In genomic region chr2:148603951-148604350, GRCm38 (mm10) we compare ENCODE assay signal across 20 mouse cellular contexts.
A peak's percentile ranks its signal among the peaks of the same experiment; 100 is the strongest.
DNase-seq lines count a peak whose midpoint lies in the region; ATAC-seq lines count a peak whose summit lies in the region.
"Had no signal": no experiment of that assay in that cellular context is flagged by ENCODE, and none has a peak within 500 bp of the region (broad histone marks: within the 10 kb centered on the region; RNA-seq: fewer than 3 reads in every experiment).

No protein-coding gene starts in this region.

- WGBS in limb, embryonic 15.5 days: 52% methylated on average over 2 of the region's 2 CpGs
- WGBS in limb, embryonic 10.5 days: 86% methylated on average over 2 of the region's 2 CpGs

- no peaks in the 10 kb centered on the region for H3K9me3 ChIP-seq in limb, embryonic 15.5 days
- H3K9me3 ChIP-seq in limb, embryonic 10.5 days (replicated peaks): no peaks in the 10 kb centered on the region
- H3K9me3 ChIP-seq: hindbrain, embryonic 13.5 days; liver, embryonic 13.5 days; midbrain, embryonic 15.5 days had no signal

- H3K4me2 ChIP-seq in limb, embryonic 15.5 days: no peak overlapping the region
- H3K4me2 ChIP-seq: hindbrain, embryonic 13.5 days; liver, embryonic 13.5 days; midbrain, embryonic 15.5 days had no signal

- 0 out of 2 replicates have a peak, but pooled peaks cover 3% of the 10 kb centered on the region for H3K4me1 ChIP-seq in limb, embryonic 15.5 days
- no peaks in the 10 kb centered on the region for H3K4me1 ChIP-seq in limb, embryonic 10.5 days
- H3K4me1 ChIP-seq: hindbrain, embryonic 13.5 days; liver, embryonic 13.5 days; midbrain, embryonic 15.5 days had no signal

- DNase-seq in gastrocnemius, adult 18-20 months (ENCODE audit: low spot score): peak; percentile 36
- no peak for DNase-seq in gastrocnemius, adult 8-10 months (ENCODE audit: low spot score in 2 of 2)
- no peak for DNase-seq in limb, embryonic 10.5 days (ENCODE audit: low spot score)
- DNase-seq in heart, postnatal 4 days: peak; percentile 25
- DNase-seq in urinary bladder, postnatal 4 days (ENCODE audit: low spot score in 2 of 2): no peak
- DNase-seq in kidney, adult 9 months: no peak
- DNase-seq: cerebellum, adult 9-10 months; embryo, embryonic 11 days; gastrocnemius, postnatal 14 days; kidney, adult 11 months; kidney, postnatal 4 days; left cerebral cortex, postnatal 4 days; liver, embryonic 13.5 days; right cerebral cortex, postnatal 14 days; thymus, postnatal 4 days had no signal

- ATAC-seq in limb, embryonic 15.5 days (ENCODE audit: insufficient number of reproducible peaks, low FRiP score, low TSS enrichment, low read depth): 0 out of 2 replicates have a peak, but pooled peaks have one; percentile 7
- ATAC-seq in granulocyte monocyte progenitor cell, adult 5-6 weeks (replicated peaks; ENCODE audit: poor library complexity, severe bottlenecking): 0 out of 2 replicates have a peak, but pooled peaks have one; percentile 11
- ATAC-seq: forebrain, embryonic 14.5 days; midbrain, embryonic 15.5 days had no signal

- H3K9ac ChIP-seq in limb, embryonic 15.5 days: no peak overlapping the region
- H3K9ac ChIP-seq: hindbrain, embryonic 13.5 days; liver, embryonic 13.5 days; midbrain, embryonic 15.5 days had no signal

- H3K27me3 ChIP-seq in limb, embryonic 15.5 days: no peaks in the 10 kb centered on the region
- no peaks in the 10 kb centered on the region for H3K27me3 ChIP-seq in limb, embryonic 10.5 days (ENCODE audit: low read depth, poor library complexity, severe bottlenecking)
- H3K27me3 ChIP-seq: hindbrain, embryonic 13.5 days; liver, embryonic 13.5 days; midbrain, embryonic 15.5 days had no signal

- no peaks in the 10 kb centered on the region for H3K36me3 ChIP-seq in limb, embryonic 15.5 days
- no peaks in the 10 kb centered on the region for H3K36me3 ChIP-seq in limb, embryonic 10.5 days
- H3K36me3 ChIP-seq: hindbrain, embryonic 13.5 days; liver, embryonic 13.5 days; midbrain, embryonic 15.5 days had no signal

- no peak overlapping the region for H3K27ac ChIP-seq in limb, embryonic 15.5 days
- H3K27ac ChIP-seq in limb, embryonic 10.5 days: no peak overlapping the region
- H3K27ac ChIP-seq: hindbrain, embryonic 13.5 days; liver, embryonic 13.5 days; midbrain, embryonic 15.5 days had no signal

- H3K4me3 ChIP-seq in limb, embryonic 15.5 days: no peak overlapping the region
- no peak overlapping the region for H3K4me3 ChIP-seq in limb, embryonic 10.5 days
- H3K4me3 ChIP-seq: hindbrain, embryonic 13.5 days; liver, embryonic 13.5 days; midbrain, embryonic 15.5 days had no signal

Comparison
In these comparisons a context has a peak if more than half of its experiments do, and no peak if none do; other contexts are left out.
1. DNase-seq: peak in gastrocnemius, adult 18-20 months (single experiment) and heart, postnatal 4 days (single experiment); none in gastrocnemius, adult 8-10 months (0 of 2), limb, embryonic 10.5 days (single experiment), urinary bladder, postnatal 4 days (0 of 2) and kidney, adult 9 months (single experiment).